Mouse (Mus musculus): ENCODE results near the gene Nr0b2. TPM values are rescaled to one million over a fixed set of nuclear protein-coding genes. Genes with fewer than 3 reads are reported as not detected.

Nr0b2 gene
- polyA plus RNA-seq, 1 experiment from 2014 or later = not detected

GRCm38 (mm10) chr4:133599116-133599515, 45.9 kb downstream of the Nr0b2 start:
- ATAC-seq (ENCODE audit: low FRiP score) = no peak
- WGBS = 25% methylated on average over 7 of the region's 7 CpGs
- H3K36me3 ChIP-seq (replicated peaks) = peaks cover under 1% of the 10 kb centered on the region; the same call in 1 of the 2 replicates
- no peaks in the 10 kb centered on the region for H3K9me3 ChIP-seq
- H3K27me3 ChIP-seq = peaks cover 66% of the 10 kb centered on the region
- H3K4me3 ChIP-seq (replicated peaks) = peak overlapping the region; percentile 48
- peak overlapping the region; percentile 50; the same call in 1 of the 2 replicates for H3K9ac ChIP-seq
- peak overlapping the region; percentile 83 for H3K4me2 ChIP-seq
- no peak overlapping the region for H3K27ac ChIP-seq
- H3K4me1 ChIP-seq = peaks cover 17% of the 10 kb centered on the region

DNA sequence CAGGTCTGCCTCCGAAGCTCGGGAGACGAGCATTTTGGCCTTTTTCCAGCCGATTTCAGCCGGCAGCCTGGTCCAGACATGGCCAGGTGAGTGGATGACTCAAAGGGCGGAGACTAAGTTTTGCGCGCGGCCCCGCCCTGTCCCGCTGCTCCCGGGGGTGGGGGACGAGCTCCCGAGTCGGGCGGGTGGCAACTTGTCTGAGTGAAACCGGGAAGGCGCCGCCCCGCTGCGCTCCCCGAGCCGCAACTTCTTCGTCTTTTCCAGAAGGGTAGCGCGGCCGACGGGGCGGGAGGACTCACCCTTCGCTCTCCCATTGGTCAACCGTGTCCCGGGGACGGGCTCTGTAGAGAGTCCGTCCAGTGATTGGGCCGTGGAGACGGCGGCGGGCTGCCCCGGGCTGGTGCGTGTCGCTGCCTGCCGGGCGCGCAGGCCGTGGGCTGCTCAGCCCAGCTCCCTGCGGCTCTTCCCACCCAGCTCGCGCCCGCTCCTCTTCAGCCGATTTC, 46.4 kb downstream of the Nr0b2 start:
- Histone ChIP-seq H3K36me3 (replicated peaks) (peaks cover 3% of the 10 kb centered on the region; the same call in 1 of the 2 replicates), H3K4me2 (peak overlapping the region; percentile 83), H3K4me1 (peaks cover 17% of the 10 kb centered on the region), H3K9me3 (no peaks in the 10 kb centered on the region), H3K27ac (no peak overlapping the region), H3K4me3 (replicated peaks) (peak overlapping the region; percentile 48), H3K9ac (peak overlapping the region; percentile 50), H3K27me3 (peaks cover 66% of the 10 kb centered on the region)
- peak; percentile 97 for ATAC-seq (ENCODE audit: low FRiP score)
- WGBS = under 1% methylated on average over 49 of the region's 50 CpGs

DNA sequence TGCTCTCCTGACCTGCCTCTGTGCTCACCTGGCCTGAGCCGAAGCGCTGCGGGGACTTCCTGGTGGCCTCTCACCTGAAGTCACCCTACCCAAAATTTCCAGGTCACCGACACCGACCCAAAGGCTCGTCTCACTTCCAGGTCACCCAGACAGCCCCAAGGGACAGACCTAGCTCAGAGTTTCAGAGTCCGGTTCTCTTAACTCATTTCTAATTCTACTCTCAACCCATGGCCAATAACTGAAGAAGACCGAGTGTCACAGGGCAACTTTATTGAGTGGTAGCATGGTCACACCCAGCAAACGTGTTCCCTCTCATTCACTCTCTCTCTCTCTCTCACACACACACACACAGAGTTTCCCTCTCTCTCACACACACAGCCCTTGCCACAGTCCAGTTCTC, 47.1 kb downstream of the Nr0b2 start:
- H3K9me3 ChIP-seq = no peaks in the 10 kb centered on the region
- WGBS = 16% methylated on average over 9 of the region's 9 CpGs
- H3K27me3 ChIP-seq = peaks cover 66% of the 10 kb centered on the region
- H3K4me2 ChIP-seq = peak overlapping the region; percentile 83
- no peak overlapping the region for H3K27ac ChIP-seq
- peaks cover 17% of the 10 kb centered on the region for H3K4me1 ChIP-seq
- peak overlapping the region; percentile 50; the same call in 1 of the 2 replicates for H3K9ac ChIP-seq
- no peak for ATAC-seq (ENCODE audit: low FRiP score)
- peak overlapping the region; percentile 48 for H3K4me3 ChIP-seq (replicated peaks)
- H3K36me3 ChIP-seq (replicated peaks) = peaks cover 3% of the 10 kb centered on the region; the same call in 1 of the 2 replicates

DNA sequence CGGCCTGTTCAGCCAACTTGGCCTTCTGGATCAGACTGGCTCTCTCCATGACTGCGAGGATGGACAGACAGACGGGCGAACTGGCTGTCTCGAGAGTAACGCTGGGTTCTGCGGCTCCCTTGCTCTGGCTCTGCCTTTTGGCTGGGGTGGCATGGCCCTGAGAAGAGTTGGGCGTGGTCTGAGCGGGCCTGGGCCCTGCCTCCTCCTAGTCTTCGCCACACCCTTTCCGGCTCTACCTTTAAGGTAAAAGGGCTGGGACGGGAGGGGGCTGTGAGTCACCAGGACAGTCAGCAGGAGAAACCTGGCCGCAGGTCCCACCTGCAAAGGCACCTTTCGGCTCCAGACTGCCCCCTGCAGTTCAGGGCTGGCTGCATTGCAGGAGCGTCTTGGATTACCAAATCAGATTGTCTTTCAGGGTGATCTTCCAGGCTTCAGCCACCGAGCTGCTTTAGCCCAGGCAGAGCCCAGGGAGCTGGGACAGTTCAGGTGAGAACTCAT, 48.6 kb downstream of the Nr0b2 start, which contains the start of gene Sfn:
Gene Sfn (minus strand): TSS at position 448 of the 498 bp plus-strand sequence.
- no peak within 1 kb of the TSS for H3K27ac ChIP-seq
- H3K27me3 ChIP-seq = peaks cover 66% of the 10 kb centered on the region
- peaks cover 3% of the 10 kb centered on the region for H3K36me3 ChIP-seq (replicated peaks)
- 2% methylated on average over 16 of the region's 16 CpGs for WGBS
- H3K9me3 ChIP-seq = no peaks in the 10 kb centered on the region
- no peak within 1 kb of the TSS for H3K9ac ChIP-seq
- H3K4me2 ChIP-seq = peak within 1 kb of the TSS; percentile 25; the same call in 1 of the 2 replicates
- no peak for ATAC-seq (ENCODE audit: low FRiP score)
- H3K4me3 ChIP-seq (replicated peaks) = no peak within 1 kb of the TSS
- H3K4me1 ChIP-seq = peaks cover 17% of the 10 kb centered on the region

- no peak overlapping the region for H3K9ac ChIP-seq
- WGBS = 90% methylated on average over 5 of the region's 5 CpGs
- H3K27ac ChIP-seq = no peak overlapping the region
- no peak overlapping the region for H3K4me3 ChIP-seq (replicated peaks)
- no peaks in the 10 kb centered on the region for H3K9me3 ChIP-seq
- H3K36me3 ChIP-seq (replicated peaks) = peaks cover 11% of the 10 kb centered on the region
- no peak for ATAC-seq (ENCODE audit: low FRiP score)
- peaks cover 56% of the 10 kb centered on the region for H3K27me3 ChIP-seq
- H3K4me2 ChIP-seq = no peak overlapping the region
- peaks cover 17% of the 10 kb centered on the region for H3K4me1 ChIP-seq
These were observed 49.9 kb downstream of the Nr0b2 start for GRCm38 (mm10) chr4:133603056-133603455.

DNA sequence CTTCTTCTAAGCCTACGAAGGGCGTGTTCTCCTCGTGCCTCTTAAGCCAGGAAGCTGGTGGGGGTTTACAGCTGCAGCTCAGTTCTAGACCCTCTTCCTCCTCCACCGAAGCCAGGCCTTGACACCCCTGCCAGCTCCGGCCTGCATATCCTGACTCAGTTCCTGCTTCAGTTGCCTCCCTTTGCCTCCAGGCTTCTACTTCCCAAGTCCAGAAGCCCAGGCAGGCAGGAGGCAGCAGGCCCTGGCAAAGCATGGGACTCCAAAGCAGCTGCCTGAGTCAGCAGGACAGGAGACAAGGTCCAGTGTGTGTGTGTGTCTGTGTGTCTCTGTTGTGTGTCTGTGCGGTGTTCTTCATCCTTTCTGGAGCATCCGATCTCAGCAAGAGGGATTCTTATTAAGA, 51.0 kb downstream of the Nr0b2 start:
- Histone ChIP-seq H3K4me1 (peaks cover 15% of the 10 kb centered on the region), H3K36me3 (replicated peaks) (peaks cover 17% of the 10 kb centered on the region), H3K27me3 (peaks cover 45% of the 10 kb centered on the region), H3K9ac (no peak overlapping the region), H3K4me3 (replicated peaks) (no peak overlapping the region), H3K27ac (no peak overlapping the region), H3K9me3 (no peaks in the 10 kb centered on the region), H3K4me2 (no peak overlapping the region)
- no peak for ATAC-seq (ENCODE audit: low FRiP score)
- 90% methylated on average over 7 of the region's 7 CpGs for WGBS

DNA sequence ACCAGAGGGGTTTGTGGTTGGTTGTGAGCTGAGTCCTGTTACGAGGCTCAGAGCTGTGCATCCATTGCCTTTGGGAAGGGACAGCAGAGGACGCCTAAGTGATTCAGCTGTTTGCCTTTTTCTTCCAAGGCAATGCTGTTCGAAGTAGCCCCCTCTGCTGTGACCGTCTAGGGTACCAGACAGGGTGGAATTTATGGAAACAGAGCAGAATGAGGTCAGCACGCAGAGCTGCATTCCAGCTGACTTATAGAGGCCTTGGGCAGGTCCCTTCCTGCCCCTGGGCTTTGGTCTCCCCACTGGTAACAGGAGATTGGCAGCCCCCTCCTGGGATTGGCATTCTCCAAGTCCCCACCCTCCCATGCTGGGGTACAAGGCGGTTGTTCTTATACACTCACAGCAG, 51.7 kb downstream of the Nr0b2 start:
- Histone ChIP-seq H3K36me3 (replicated peaks) (peaks cover 17% of the 10 kb centered on the region), H3K27ac (no peak overlapping the region)
- 85% methylated on average over 6 of the region's 6 CpGs for WGBS

DNA sequence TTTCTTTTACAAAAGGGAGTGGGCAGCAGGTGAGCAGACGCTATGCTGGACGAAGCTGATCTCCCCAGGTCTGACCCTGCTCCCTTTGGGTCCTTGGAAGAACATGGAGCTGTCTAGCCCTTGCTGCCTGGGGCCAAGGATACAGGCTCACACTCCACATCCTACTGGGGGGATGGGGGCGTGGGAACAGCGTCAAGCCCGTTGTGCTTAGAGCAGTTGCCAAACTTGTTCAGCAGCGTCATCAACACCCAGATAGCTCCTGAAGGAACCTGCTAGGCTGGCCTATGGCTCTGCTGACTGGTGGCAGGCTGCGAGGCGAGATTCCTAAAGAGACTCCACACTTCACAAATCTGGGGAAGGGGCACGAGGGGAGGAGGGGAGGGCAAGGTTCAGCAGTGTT, 52.2 kb downstream of the Nr0b2 start:
- Histone ChIP-seq H3K4me2 (no peak overlapping the region), H3K27ac (no peak overlapping the region), H3K4me3 (replicated peaks) (no peak overlapping the region), H3K4me1 (peaks cover 4% of the 10 kb centered on the region; the same call in 1 of the 2 replicates), H3K27me3 (peaks cover 33% of the 10 kb centered on the region), H3K9me3 (no peaks in the 10 kb centered on the region), H3K36me3 (replicated peaks) (peaks cover 19% of the 10 kb centered on the region), H3K9ac (no peak overlapping the region)
- ATAC-seq (ENCODE audit: low FRiP score) = no peak
- WGBS = 57% methylated on average over 9 of the region's 9 CpGs

More for the DNA sequence above, 51.7 kb downstream of the Nr0b2 start:
- ATAC-seq (ENCODE audit: low FRiP score) = no peak
- no peak overlapping the region for H3K9ac ChIP-seq
- no peak overlapping the region for H3K4me3 ChIP-seq (replicated peaks)
- H3K4me2 ChIP-seq = no peak overlapping the region
- H3K4me1 ChIP-seq = peaks cover 8% of the 10 kb centered on the region
- no peaks in the 10 kb centered on the region for H3K9me3 ChIP-seq
- peaks cover 38% of the 10 kb centered on the region for H3K27me3 ChIP-seq

Small RNAs within 50 kb of the gene (microRNA-seq; reads per million reads assigned to microRNA genes)
- gene Gm23158 = not detected

Other genes starting within 250 kb of the Nr0b2 start
- 21.1 and 22.9 TPM in 2 replicates for gene Wdtc1, start 199.9 kb upstream of the Nr0b2 start, polyA plus RNA-seq (2016; fragmentation: Nextera tagmentation; extraction: Ambion mirVana)
- gene Slc9a1, start 183.7 kb upstream of the Nr0b2 start, polyA plus RNA-seq (2016; fragmentation: Nextera tagmentation; extraction: Ambion mirVana) = 7.2 and 8.3 TPM in 2 replicates
- 0.24 and 0.50 TPM in 2 replicates for gene Tent5b, start 73.2 kb upstream of the Nr0b2 start, polyA plus RNA-seq (2016; fragmentation: Nextera tagmentation; extraction: Ambion mirVana)
- gene Trnp1, start 54.8 kb upstream of the Nr0b2 start, polyA plus RNA-seq (2016; fragmentation: Nextera tagmentation; extraction: Ambion mirVana) = 0.97 and 2.2 TPM in 2 replicates
- 1.4 and 1.7 TPM in 2 replicates for gene Kdf1, start 34.4 kb upstream of the Nr0b2 start, polyA plus RNA-seq (2016; fragmentation: Nextera tagmentation; extraction: Ambion mirVana)
- 393 and 406 TPM in 2 replicates for gene Nudc, start 7.4 kb upstream of the Nr0b2 start, polyA plus RNA-seq (2016; fragmentation: Nextera tagmentation; extraction: Ambion mirVana)
- 8.7 and 9.8 TPM in 2 replicates for gene Gpatch3, start 21.4 kb downstream of the Nr0b2 start, polyA plus RNA-seq (2016; fragmentation: Nextera tagmentation; extraction: Ambion mirVana)
- gene Gpn2, start 31.0 kb downstream of the Nr0b2 start, polyA plus RNA-seq (2016; fragmentation: Nextera tagmentation; extraction: Ambion mirVana) = 26.0 and 26.6 TPM in 2 replicates
- 3.9 and 6.8 TPM in 2 replicates for gene Sfn, start 48.8 kb downstream of the Nr0b2 start, polyA plus RNA-seq (2016; fragmentation: Nextera tagmentation; extraction: Ambion mirVana)
- gene Zdhhc18, start 96.8 kb downstream of the Nr0b2 start, polyA plus RNA-seq (2016; fragmentation: Nextera tagmentation; extraction: Ambion mirVana) = 2.8 and 4.6 TPM in 2 replicates
- 17.3 and 18.0 TPM in 2 replicates for gene Pigv, start 119.3 kb downstream of the Nr0b2 start, polyA plus RNA-seq (2016; fragmentation: Nextera tagmentation; extraction: Ambion mirVana)
- 50.4 and 51.5 TPM in 2 replicates for gene Arid1a, start 203.4 kb downstream of the Nr0b2 start, polyA plus RNA-seq (2016; fragmentation: Nextera tagmentation; extraction: Ambion mirVana)